In the genomic region with DNA sequence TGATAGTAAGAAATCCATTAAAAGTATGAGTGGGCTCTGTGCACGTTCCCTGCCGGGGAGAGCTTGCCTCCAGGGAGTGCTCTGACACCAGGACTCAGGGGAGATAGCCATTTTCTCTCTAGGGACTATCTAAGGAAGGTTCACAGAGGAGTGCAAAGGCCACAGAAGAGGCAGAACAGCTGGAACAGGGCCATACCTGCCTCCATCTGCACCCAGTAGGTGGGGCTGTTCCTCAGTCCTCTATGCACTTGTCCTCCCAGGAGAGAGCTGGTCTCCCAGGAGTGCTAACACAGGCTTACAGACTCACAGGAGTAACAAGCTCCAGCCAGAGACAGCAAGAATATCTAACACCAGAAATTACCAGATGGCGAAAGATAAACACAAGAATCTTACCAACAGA, we compare ENCODE assay signal across 10 mouse cellular contexts.
DNase-seq lines count a peak whose midpoint lies in the region; ATAC-seq lines count a peak whose summit lies in the region.
"Had no signal": no experiment of that assay in that cellular context is flagged by ENCODE, and none has a peak within 500 bp of the region (broad histone marks: within the 10 kb centered on the region; RNA-seq: fewer than 3 reads in every experiment).

No protein-coding gene starts in this region.

- ATAC-seq in kidney, embryonic 15.5 days (replicated peaks; ENCODE audit: low FRiP score) = peak; percentile 64; the same call in 1 of the 2 replicates
- ATAC-seq in monocyte, adult 5-6 weeks (replicated peaks; ENCODE audit: insufficient number of reproducible peaks, low FRiP score, low TSS enrichment, poor library complexity, severe bottlenecking) = no peak
- no peak for ATAC-seq in hindbrain, embryonic 12.5 days (ENCODE audit: low FRiP score)

- no peak overlapping the region for H3K9ac ChIP-seq in kidney, embryonic 15.5 days
- H3K9ac ChIP-seq in hindbrain, embryonic 12.5 days = no peak overlapping the region
- H3K9ac ChIP-seq: heart, embryonic 13.5 days had no signal

- H3K27me3 ChIP-seq in kidney, embryonic 15.5 days = no peaks in the 10 kb centered on the region
- H3K27me3 ChIP-seq in hindbrain, embryonic 12.5 days = no peaks in the 10 kb centered on the region
- H3K27me3 ChIP-seq: heart, embryonic 13.5 days had no signal

- DNase-seq in left cerebral cortex, postnatal 4 days = peak; percentile 7
- no peak for DNase-seq in left cerebral cortex, adult 8-10 months (ENCODE audit: low spot score in 2 of 2)
- peak; percentile 11 to 29 for DNase-seq in adrenal gland, adult 18-20 months (ENCODE audit: low spot score in 2 of 2)
- DNase-seq in embryo, embryonic 9.5 days (ENCODE audit: extremely low spot score) = peak; percentile 3
- peak; percentile 5 for DNase-seq in naive thymus-derived CD4-positive, alpha-beta T cell, adult 2 months (ENCODE audit: low read depth)

- H3K27ac ChIP-seq in kidney, embryonic 15.5 days = no peak overlapping the region
- H3K27ac ChIP-seq in hindbrain, embryonic 12.5 days = no peak overlapping the region
- H3K27ac ChIP-seq: heart, embryonic 13.5 days; macrophage had no signal

- H3K36me3 ChIP-seq in kidney, embryonic 15.5 days = no peaks in the 10 kb centered on the region
- H3K36me3 ChIP-seq in hindbrain, embryonic 12.5 days = no peaks in the 10 kb centered on the region
- H3K36me3 ChIP-seq: heart, embryonic 13.5 days had no signal

- 64% methylated on average over 3 of the region's 3 CpGs for WGBS in kidney, embryonic 15.5 days
- 72% methylated on average over 3 of the region's 3 CpGs for WGBS in hindbrain, embryonic 12.5 days

- no peak overlapping the region for H3K4me2 ChIP-seq in kidney, embryonic 15.5 days
- H3K4me2 ChIP-seq in hindbrain, embryonic 12.5 days (replicated peaks) = no peak overlapping the region
- H3K4me2 ChIP-seq: heart, embryonic 13.5 days had no signal

- intact Hi-C loops in left cerebral cortex, postnatal 4 days (cut with DNase I) = no loop called here

- no peaks in the 10 kb centered on the region for H3K9me3 ChIP-seq in kidney, embryonic 15.5 days (replicated peaks)
- H3K9me3 ChIP-seq in hindbrain, embryonic 12.5 days (replicated peaks) = no peaks in the 10 kb centered on the region
- H3K9me3 ChIP-seq: heart, embryonic 13.5 days had no signal

- H3K4me1 ChIP-seq in kidney, embryonic 15.5 days = no peaks in the 10 kb centered on the region
- H3K4me1 ChIP-seq in hindbrain, embryonic 12.5 days = no peaks in the 10 kb centered on the region
- H3K4me1 ChIP-seq: heart, embryonic 13.5 days had no signal

- H3K4me3 ChIP-seq in kidney, embryonic 15.5 days (replicated peaks) = no peak overlapping the region
- H3K4me3 ChIP-seq in hindbrain, embryonic 12.5 days = no peak overlapping the region
- H3K4me3 ChIP-seq: heart, embryonic 13.5 days had no signal

Comparison
In these comparisons a context has a peak if more than half of its experiments do, and no peak if none do; other contexts are left out.
1. DNase-seq: peak in left cerebral cortex, postnatal 4 days (single experiment), adrenal gland, adult 18-20 months (2 of 2), embryo, embryonic 9.5 days (single experiment) and naive thymus-derived CD4-positive, alpha-beta T cell, adult 2 months (single experiment); none in left cerebral cortex, adult 8-10 months (0 of 2).